ENCODE assay signal across 22 mouse cellular contexts in the genomic region with DNA sequence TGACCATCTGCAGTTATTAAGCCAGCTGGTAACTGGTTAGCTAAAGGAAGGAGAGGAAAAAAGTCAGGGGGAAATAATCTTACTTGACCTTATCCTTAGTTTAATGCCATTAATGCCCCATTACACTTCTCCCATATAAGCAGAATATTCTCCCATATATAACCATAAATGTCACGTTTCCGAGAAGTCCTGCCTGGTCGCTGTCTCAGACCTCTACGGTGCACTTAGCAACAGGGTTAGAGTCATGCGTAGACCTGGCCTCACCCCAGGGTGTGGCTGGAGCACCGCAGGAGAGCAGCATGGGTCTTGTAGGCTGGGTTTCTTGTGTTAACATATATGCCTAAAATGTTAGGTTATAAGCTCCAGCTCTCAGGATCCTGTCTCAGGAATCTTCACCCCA.
"Had no signal": no experiment of that assay in that cellular context is flagged by ENCODE, and none has a peak within 500 bp of the region (broad histone marks: within the 10 kb centered on the region; RNA-seq: fewer than 3 reads in every experiment).

No protein-coding gene starts in this region.

- H3K27ac ChIP-seq: heart, embryonic 13.5 days; heart, embryonic 15.5 days; hindbrain, embryonic 13.5 days; hindbrain, embryonic 15.5 days; hindbrain, postnatal 0 days; limb, embryonic 13.5 days; limb, embryonic 15.5 days; liver, embryonic 12.5 days; liver, embryonic 14.5 days had no signal

- H3K9me3 ChIP-seq: heart, embryonic 15.5 days; hindbrain, embryonic 13.5 days; hindbrain, embryonic 15.5 days; limb, embryonic 15.5 days; liver, embryonic 12.5 days had no signal

- ATAC-seq: hindbrain, postnatal 0 days; liver, embryonic 12.5 days had no signal

- H3K4me1 ChIP-seq: heart, embryonic 13.5 days; heart, embryonic 15.5 days; hindbrain, embryonic 13.5 days; hindbrain, embryonic 15.5 days; limb, embryonic 13.5 days; limb, embryonic 15.5 days had no signal

- H3K9ac ChIP-seq: heart, embryonic 13.5 days; heart, embryonic 15.5 days; hindbrain, embryonic 13.5 days; hindbrain, embryonic 15.5 days; limb, embryonic 13.5 days; limb, embryonic 15.5 days; liver, embryonic 12.5 days; liver, embryonic 14.5 days had no signal

- H3K4me2 ChIP-seq: heart, embryonic 11.5 days; heart, embryonic 13.5 days; heart, embryonic 15.5 days; hindbrain, embryonic 13.5 days; hindbrain, embryonic 15.5 days; limb, embryonic 13.5 days; limb, embryonic 15.5 days; liver, embryonic 12.5 days had no signal

- DNase-seq: gastrocnemius, postnatal 14 days; gastrocnemius, postnatal 36 days; heart, adult 18-20 months; heart, postnatal 14 days; heart, postnatal 36 days; kidney, adult 18-20 months; kidney, adult 8-10 months; kidney, postnatal 10 days; kidney, postnatal 36 days; layer of hippocampus, adult 9-11 months; layer of hippocampus, postnatal 36 days; left cerebral cortex, postnatal 4 days had no signal

- H3K27me3 ChIP-seq: heart, embryonic 13.5 days; heart, embryonic 15.5 days; hindbrain, embryonic 13.5 days; hindbrain, embryonic 15.5 days; limb, embryonic 13.5 days; limb, embryonic 15.5 days; liver, embryonic 12.5 days had no signal

- H3K4me3 ChIP-seq: heart, embryonic 13.5 days; heart, embryonic 15.5 days; hindbrain, embryonic 13.5 days; hindbrain, embryonic 15.5 days; limb, embryonic 13.5 days; limb, embryonic 15.5 days; liver, embryonic 12.5 days had no signal
